Mouse (Mus musculus): ENCODE data around the gene Atf6b. TPM values are rescaled to one million over a fixed set of nuclear protein-coding genes. Genes with fewer than 3 reads are reported as not detected.

Gene Atf6b
- total RNA-seq, 2 experiments from 2014 or later = 11.5 to 20.6 TPM

DNA sequence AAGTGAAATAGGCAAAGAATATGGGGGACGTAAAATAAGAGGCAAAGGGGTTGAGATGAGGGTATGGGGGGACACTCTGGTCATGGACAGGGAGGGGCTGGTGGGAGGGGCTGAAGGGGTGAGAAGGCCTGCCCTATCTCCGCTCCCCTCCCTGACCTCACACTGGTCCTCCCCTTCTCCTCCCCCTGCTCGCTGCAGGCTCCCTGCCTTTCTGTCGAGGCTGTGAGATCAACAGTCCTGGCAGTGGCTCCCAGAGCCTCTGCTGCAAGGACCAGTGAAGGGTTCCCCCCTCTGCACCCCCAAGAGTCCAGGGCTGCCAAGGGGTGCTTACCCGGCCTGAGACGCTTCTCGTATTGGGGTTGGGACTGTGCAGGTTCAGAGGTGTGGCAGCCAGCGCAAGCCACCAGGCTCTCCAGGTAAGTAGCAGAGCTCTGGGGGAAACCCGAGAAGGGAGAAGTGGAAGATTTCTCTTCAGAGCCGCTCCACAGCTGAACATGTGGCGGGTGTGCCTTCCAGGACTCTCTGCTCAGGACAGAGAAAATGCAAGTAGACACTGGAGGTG is 13.4 kb downstream of the Atf6b start:
- ATAC-seq (replicated peaks; ENCODE audit: low FRiP score, low TSS enrichment, poor library complexity, severe bottlenecking) = no peak

- ATAC-seq (replicated peaks; ENCODE audit: low FRiP score, low TSS enrichment, poor library complexity, severe bottlenecking) = no peak
Measured at GRCm38 (mm10) chr17:34661121-34661591, 14.2 kb downstream of the Atf6b start.

- ATAC-seq (replicated peaks; ENCODE audit: low FRiP score, low TSS enrichment, poor library complexity, severe bottlenecking) = no peak
Measured at GRCm38 (mm10) chr17:34662468-34662867, 15.5 kb downstream of the Atf6b start.

GRCm38 (mm10) chr17:34662978-34663377 is 16.0 kb downstream of the Atf6b start:
- no peak for ATAC-seq (replicated peaks; ENCODE audit: low FRiP score, low TSS enrichment, poor library complexity, severe bottlenecking)

DNA sequence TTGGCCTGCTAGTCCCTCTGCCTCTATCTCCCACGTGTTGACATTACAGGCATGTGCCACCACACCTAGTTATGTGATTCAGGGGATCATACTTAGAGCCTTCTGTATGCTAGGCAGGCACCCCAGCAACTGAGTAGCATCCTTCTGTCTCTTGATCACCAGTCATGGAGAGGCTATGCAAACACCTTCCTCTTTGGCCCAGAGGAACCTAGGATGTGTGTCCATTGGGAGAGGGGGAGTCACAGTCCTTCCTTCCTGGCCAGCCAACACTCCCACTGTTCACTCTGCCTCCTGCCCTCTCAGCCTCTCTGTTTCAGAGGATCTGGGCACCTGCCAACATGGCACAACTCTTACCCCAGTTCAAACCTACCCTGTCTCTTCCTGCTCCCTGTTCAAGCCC is 16.6 kb downstream of the Atf6b start:
- no peak for ATAC-seq (replicated peaks; ENCODE audit: low FRiP score, low TSS enrichment, poor library complexity, severe bottlenecking)

DNA sequence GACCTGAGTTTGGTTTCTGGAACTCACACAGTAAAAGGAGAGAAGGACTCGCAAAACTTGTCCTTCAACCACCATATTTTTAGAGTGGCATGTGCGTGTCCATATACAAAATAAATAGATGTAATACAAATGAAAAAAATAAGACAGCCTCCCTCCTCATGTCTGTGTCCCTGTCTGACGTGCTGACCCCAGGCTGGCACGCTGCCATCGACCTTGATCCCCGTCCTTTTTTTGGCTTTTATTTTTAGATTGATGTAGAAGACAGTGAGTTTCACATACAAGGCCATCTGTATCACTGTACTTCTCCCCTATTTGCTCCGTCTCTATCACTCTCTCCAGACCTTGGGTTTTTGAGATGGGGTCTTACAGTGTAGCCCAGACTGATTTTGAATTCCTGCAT is 17.5 kb downstream of the Atf6b start:
- no peak for ATAC-seq (replicated peaks; ENCODE audit: low FRiP score, low TSS enrichment, poor library complexity, severe bottlenecking)

- ATAC-seq (replicated peaks; ENCODE audit: low FRiP score, low TSS enrichment, poor library complexity, severe bottlenecking) = no peak
Measured at GRCm38 (mm10) chr17:34670235-34670634, 23.3 kb downstream of the Atf6b start, which contains the start of gene Tnxb. Gene Tnxb, plus strand, starts transcription at chr17:34670535.

- no peak for ATAC-seq (replicated peaks; ENCODE audit: low FRiP score, low TSS enrichment, poor library complexity, severe bottlenecking)
Measured at GRCm38 (mm10) chr17:34671151-34672066, 24.5 kb downstream of the Atf6b start.

GRCm38 (mm10) chr17:34672246-34672792 is 25.4 kb downstream of the Atf6b start:
- no peak for ATAC-seq (replicated peaks; ENCODE audit: low FRiP score, low TSS enrichment, poor library complexity, severe bottlenecking)

- ATAC-seq (replicated peaks; ENCODE audit: low FRiP score, low TSS enrichment, poor library complexity, severe bottlenecking) = no peak
Measured at GRCm38 (mm10) chr17:34673139-34673538, 26.2 kb downstream of the Atf6b start.

DNA sequence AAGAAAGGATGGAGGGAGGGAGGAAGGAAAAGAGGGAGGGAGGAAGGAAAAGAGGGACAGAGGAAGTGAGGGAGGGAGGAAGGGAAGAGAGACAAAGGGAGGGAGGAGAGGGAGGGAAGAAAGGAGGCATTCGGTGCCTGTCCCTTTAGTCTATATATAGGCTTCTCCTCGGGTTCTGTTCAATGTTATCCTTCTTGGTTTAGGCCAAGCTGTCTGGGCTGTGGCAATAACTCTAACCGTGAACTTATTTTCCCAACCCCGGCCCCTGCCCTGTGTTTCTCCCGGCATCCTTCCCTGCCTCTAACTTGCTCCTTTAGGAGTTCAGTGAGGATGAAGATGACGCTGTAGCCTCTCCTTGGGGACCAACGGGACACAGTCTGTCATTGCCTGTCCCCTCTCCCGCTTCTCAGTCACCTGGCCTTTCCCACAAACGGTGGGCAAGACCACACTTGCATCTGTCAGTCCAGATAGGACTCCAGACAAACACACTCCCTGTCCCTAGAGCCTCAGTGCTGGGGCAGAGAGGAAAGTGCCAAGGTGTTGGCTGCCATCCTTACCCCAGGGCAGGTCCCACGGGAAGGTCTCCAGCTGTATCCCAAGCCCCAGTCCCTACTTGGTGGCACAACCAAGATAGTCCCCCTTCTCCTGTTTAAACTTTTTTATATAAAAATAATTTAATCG is 27.7 kb downstream of the Atf6b start:
- no peak for ATAC-seq (replicated peaks; ENCODE audit: low FRiP score, low TSS enrichment, poor library complexity, severe bottlenecking)

DNA sequence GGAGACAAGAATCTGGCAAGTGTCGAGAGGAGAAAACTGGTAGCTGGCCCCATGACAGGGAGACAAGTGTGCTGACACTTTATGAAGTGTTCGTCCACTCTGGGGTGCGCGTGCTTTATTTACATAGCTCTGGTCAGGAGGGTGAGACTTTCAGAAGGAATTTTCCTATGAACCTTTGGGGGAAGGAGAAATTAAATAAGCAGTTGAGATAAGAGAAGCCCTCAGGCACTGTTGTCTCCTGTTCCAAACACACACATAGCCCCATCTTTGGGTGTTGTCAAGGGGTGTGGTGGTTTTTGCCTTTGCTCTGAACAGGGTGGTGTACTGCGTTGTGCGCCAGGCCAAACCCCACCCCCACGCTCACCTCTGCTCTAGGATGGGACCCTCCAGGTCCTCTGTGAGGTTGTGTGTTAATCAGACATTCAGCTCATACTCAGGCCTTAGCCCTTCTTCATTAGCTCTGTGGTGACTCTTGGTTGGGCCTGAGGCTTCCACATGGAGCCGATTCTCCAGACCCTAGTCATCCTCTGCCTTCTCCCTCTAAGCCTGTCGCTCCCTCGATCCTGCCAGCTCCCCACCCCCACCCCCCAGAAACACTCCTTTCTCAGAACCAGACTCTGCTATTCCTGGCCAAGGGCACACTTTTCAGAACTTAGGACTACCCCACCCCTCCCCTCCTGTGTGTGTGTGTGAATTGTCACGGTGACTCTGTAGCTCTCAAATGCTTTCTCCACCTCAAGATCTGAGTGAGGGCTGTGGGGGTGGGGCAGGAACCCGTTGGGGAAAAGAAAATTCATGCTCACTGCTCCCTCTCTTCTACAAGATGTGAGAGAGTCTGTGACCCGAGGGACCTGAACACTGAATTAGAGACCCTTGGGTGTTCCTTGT is 28.5 kb downstream of the Atf6b start:
- no peak for ATAC-seq (replicated peaks; ENCODE audit: low FRiP score, low TSS enrichment, poor library complexity, severe bottlenecking)

- ATAC-seq (replicated peaks; ENCODE audit: low FRiP score, low TSS enrichment, poor library complexity, severe bottlenecking) = no peak
Measured at GRCm38 (mm10) chr17:34676093-34676460, 29.1 kb downstream of the Atf6b start.

- ATAC-seq (replicated peaks; ENCODE audit: low FRiP score, low TSS enrichment, poor library complexity, severe bottlenecking) = no peak
Measured at GRCm38 (mm10) chr17:34676671-34677070, 29.7 kb downstream of the Atf6b start.

- ATAC-seq (replicated peaks; ENCODE audit: low FRiP score, low TSS enrichment, poor library complexity, severe bottlenecking) = no peak
Measured at GRCm38 (mm10) chr17:34680191-34680590, 33.2 kb downstream of the Atf6b start.

DNA sequence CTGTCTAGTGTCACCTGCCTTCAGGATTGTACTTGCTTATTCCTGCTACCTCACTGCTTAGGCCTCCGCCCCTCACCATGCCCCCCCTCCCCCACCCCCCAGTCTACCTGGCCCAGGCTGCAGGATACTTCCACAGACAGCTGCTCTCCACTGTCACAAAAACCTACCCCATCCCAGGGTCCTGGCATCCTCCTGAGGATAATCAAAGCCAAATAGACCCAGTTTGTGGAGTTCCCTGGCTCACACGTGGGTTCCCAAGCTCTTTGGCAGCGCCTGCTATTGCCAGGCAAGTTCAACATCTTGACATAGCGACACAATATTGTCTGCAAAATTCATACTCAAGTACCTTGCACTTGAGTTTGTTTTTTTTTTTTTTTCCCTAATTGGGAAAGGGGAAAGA is 33.7 kb downstream of the Atf6b start:
- no peak for ATAC-seq (replicated peaks; ENCODE audit: low FRiP score, low TSS enrichment, poor library complexity, severe bottlenecking)

DNA sequence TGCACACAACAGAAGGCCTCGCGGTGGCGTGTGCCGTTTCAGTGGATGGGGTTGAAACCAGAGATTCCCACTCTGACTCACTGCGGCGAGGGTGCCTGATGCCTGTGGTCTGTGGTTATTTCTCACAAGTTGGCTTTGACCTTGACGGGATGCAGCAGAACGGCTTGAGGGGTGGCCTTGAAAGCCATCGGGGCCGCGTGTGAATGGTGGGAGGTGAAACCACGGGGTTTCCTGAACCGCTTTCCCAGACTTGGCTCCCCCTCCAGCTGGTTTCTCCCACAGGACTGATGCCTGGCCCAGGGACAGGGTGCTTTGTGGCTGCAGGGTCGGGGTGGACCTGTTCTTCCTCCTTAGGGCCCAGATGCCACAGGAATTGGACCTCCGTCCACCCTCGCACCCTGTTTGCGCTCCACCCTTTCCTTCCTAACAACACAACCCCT is 34.2 kb downstream of the Atf6b start:
- ATAC-seq (replicated peaks; ENCODE audit: low FRiP score, low TSS enrichment, poor library complexity, severe bottlenecking) = no peak

- ATAC-seq (replicated peaks; ENCODE audit: low FRiP score, low TSS enrichment, poor library complexity, severe bottlenecking) = no peak
Measured at GRCm38 (mm10) chr17:34681881-34682536, 35.1 kb downstream of the Atf6b start.

DNA sequence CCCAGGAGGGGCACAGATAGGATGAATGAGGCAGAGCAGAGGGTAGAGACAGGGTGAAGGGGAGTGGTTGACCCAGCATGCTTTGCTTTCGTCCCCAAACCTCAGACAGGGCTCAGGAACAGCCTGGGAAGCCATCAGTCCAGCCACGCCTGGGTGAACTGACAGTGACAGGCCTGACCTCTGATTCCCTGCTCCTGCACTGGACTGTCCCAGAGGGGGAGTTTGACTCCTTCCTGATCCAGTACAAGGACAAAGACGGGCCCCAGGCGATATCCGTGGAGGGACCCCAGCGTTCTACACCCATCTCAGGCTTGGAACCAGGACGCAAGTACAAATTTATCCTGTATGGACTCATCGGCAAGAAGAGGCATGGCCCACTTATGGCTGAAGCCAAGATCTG is 36.2 kb downstream of the Atf6b start:
- ATAC-seq (replicated peaks; ENCODE audit: low FRiP score, low TSS enrichment, poor library complexity, severe bottlenecking) = no peak
